9 mouse cellular contexts compared by ENCODE assay signal in the genomic region with DNA sequence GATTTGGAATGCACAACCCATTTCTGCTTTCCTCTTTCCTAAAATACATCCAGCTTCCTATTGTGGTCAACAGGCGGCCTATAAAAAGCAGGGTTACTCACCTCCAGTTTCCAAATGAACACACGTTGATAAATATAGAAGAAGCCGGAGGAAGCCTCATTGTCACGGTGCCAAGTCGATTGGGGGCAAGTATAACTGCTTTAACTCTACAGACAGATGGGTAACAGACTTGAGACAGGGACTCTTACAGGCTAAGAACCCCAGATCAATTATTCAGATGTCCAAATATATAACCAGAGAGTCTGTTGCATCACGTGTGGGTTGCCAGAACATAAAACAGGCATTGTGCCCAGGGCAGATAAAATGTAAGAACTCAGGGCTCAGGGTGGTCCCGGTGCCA. TPM values are rescaled to one million over a fixed set of nuclear protein-coding genes. Genes with fewer than 3 reads are reported as not detected.
DNase-seq lines count a peak whose midpoint lies in the region; TF ChIP-seq lines count a peak whose summit lies in the region.
"Had no signal": no experiment of that assay in that cellular context is flagged by ENCODE, and none has a peak within 500 bp of the region (broad histone marks: within the 10 kb centered on the region; RNA-seq: fewer than 3 reads in every experiment).

No protein-coding gene starts in this region.

- peaks cover 7% of the 10 kb centered on the region for H3K36me3 ChIP-seq in heart, adult 2 months (ENCODE audit: control insufficient read depth, insufficient read depth, low read length)

- no peak for DNase-seq in left cerebral cortex, adult 2 months (ENCODE audit: extremely low spot score in 1 of 2, low spot score in 2 of 2)
- DNase-seq in left cerebral cortex, postnatal 36 days (ENCODE audit: low spot score in 2 of 2) = no peak
- DNase-seq in cerebellum, adult 8-10 months = peak; percentile 54
- DNase-seq in heart, adult 2 months = peak; percentile 75 to 83
- DNase-seq in kidney, postnatal 36 days = peak; percentile 46 to 73
- no peak for DNase-seq in thymus, postnatal 4 days
- DNase-seq in yolk sac, embryonic 10.5 days (ENCODE audit: low spot score) = no peak
- DNase-seq in spleen, adult 12 weeks (ENCODE audit: low spot score) = no peak

- peaks cover 17% of the 10 kb centered on the region for H3K4me1 ChIP-seq in heart, adult 2 months (ENCODE audit: control insufficient read depth, insufficient read depth, low read length)

- TF ChIP-seq CTCF in left cerebral cortex, adult 2 months (IDR thresholded peaks at IDR 0.05) = no peak
- peak; percentile 44 for TF ChIP-seq CTCF in heart, adult 2 months (IDR thresholded peaks at IDR 0.05)

- H3K4me3 ChIP-seq in left cerebral cortex, adult 2 months = no peak overlapping the region
- no peak overlapping the region for H3K4me3 ChIP-seq in heart, adult 2 months

- no peaks in the 10 kb centered on the region for H3K27me3 ChIP-seq in heart, adult 2 months (ENCODE audit: control insufficient read depth, insufficient read depth, low read length)

- no peak for TF ChIP-seq EP300 in heart, adult 2 months (IDR thresholded peaks at IDR 0.05; ENCODE audit: insufficient read depth, low read depth, low read length)

- no peak for TF ChIP-seq POLR2A in heart, adult 2 months (IDR thresholded peaks at IDR 0.05; ENCODE audit: insufficient read depth, low read depth, low read length)

- intact Hi-C loops in left cerebral cortex, adult 2 months (cut with DNase I) = no loop called here
- intact Hi-C loops in left cerebral cortex, postnatal 36 days (cut with DNase I) = no loop called here
- intact Hi-C loops in heart, adult 2 months (cut with DNase I) = no loop called here

- 4% methylated on average over 7 of the region's 7 CpGs for WGBS in heart, adult 2 months

- peak overlapping the region; percentile 1; the same call in 1 of the 2 replicates for H3K27ac ChIP-seq in left cerebral cortex, adult 2 months
- H3K27ac ChIP-seq in heart, adult 2 months = peak overlapping the region; percentile 90
- H3K27ac ChIP-seq: macrophage had no signal

- no peaks in the 10 kb centered on the region for H3K79me2 ChIP-seq in heart, adult 2 months (replicated peaks; ENCODE audit: control insufficient read depth, insufficient read depth, low read length)

- H3K9ac ChIP-seq in heart, adult 2 months (ENCODE audit: low read depth, low read length) = peak overlapping the region; percentile 28; the same call in 1 of the 2 replicates

RNA-seq across cellular contexts. Expression of a gene that starts 15.9 kb away (rescaled TPM):
- 100 to 1,000 TPM; 104 to 114 TPM for total RNA-seq in left cerebral cortex, adult 2 months (2021)
- total RNA-seq in left cerebral cortex, postnatal 36 days (2021) = 100 to 1,000 TPM; 105 TPM
- total RNA-seq in heart, adult 2 months (2021) = 1 to 10 TPM; 5.3 to 6.4 TPM
- polyA plus RNA-seq in heart, adult 2 months (2012; rRNA removed) = 9.9 and 11.1 TPM in 2 replicates

RNA-seq across cellular contexts. Expression of a gene that starts 59.5 kb away (rescaled TPM):
- total RNA-seq in left cerebral cortex, adult 2 months (2021) = 10 to 100 TPM; 91.0 to 95.8 TPM
- total RNA-seq in left cerebral cortex, postnatal 36 days (2021) = 100 to 1,000 TPM in 1 of 2 experiments, 10 to 100 TPM in 1; 93.0 to 100 TPM
- total RNA-seq in heart, adult 2 months (2021) = 1 to 10 TPM; 8.3 to 9.7 TPM
- 7.0 and 14.0 TPM in 2 replicates for polyA plus RNA-seq in heart, adult 2 months (2012; rRNA removed)

Comparison
In these comparisons a context has a peak if more than half of its experiments do, and no peak if none do; other contexts are left out.
1. DNase-seq: peak in cerebellum, adult 8-10 months (single experiment), heart, adult 2 months (2 of 2) and kidney, postnatal 36 days (2 of 2); none in left cerebral cortex, adult 2 months (0 of 2), left cerebral cortex, postnatal 36 days (0 of 2), thymus, postnatal 4 days (single experiment), yolk sac, embryonic 10.5 days (single experiment) and spleen, adult 12 weeks (single experiment).
2. RNA of a gene that starts 15.9 kb away (total RNA-seq): 104 to 114 TPM in left cerebral cortex, adult 2 months and 105 TPM in left cerebral cortex, postnatal 36 days; 5.3 to 6.4 TPM in heart, adult 2 months; every median in the first group is over 10 times any median in the second.
3. RNA of a gene that starts 59.5 kb away (total RNA-seq): 93.0 to 100 TPM in left cerebral cortex, postnatal 36 days and 91.0 to 95.8 TPM in left cerebral cortex, adult 2 months; 8.3 to 9.7 TPM in heart, adult 2 months; every median in the first group is over 4 times any median in the second.